Mouse (Mus musculus): Measurements from ENCODE around the gene Ifnz. TPM values are rescaled to one million over a fixed set of nuclear protein-coding genes. Genes with fewer than 3 reads are reported as not detected.
"Not testable (repeated sequence)": the region's sequence is repeated elsewhere in the genome, so short reads cannot be mapped to it uniquely, and the experiment has no call there.

The Ifnz gene
- polyA plus RNA-seq, 1 experiment = not detected

GRCm38 (mm10) chr4:88763384-88764018, 18.4 kb upstream of the Ifnz start:
- not testable (repeated sequence) for H3K79me2 ChIP-seq (ENCODE audit: control insufficient read depth, insufficient read depth); H3K27me3 ChIP-seq (ENCODE audit: control insufficient read depth, insufficient read depth, insufficient read length); H3K36me3 ChIP-seq (ENCODE audit: control insufficient read depth, insufficient read depth); H3K4me2 ChIP-seq (ENCODE audit: low read depth); H3K4me3 ChIP-seq; H3ac ChIP-seq (ENCODE audit: control insufficient read depth, insufficient read length)

- not testable (repeated sequence) for H3K36me3 ChIP-seq (ENCODE audit: control insufficient read depth, insufficient read depth); H3K27me3 ChIP-seq (ENCODE audit: control insufficient read depth, insufficient read depth, insufficient read length)
Observed at GRCm38 (mm10) chr4:88773534-88773933, 8.4 kb upstream of the Ifnz start, which contains the start of gene Gm13290. Gene Gm13290, plus strand, starts transcription at chr4:88773834.

GRCm38 (mm10) chr4:88776622-88777021, 5.3 kb upstream of the Ifnz start, which contains the start of gene Gm13289:
Gene Gm13289, plus strand, starts transcription at chr4:88776922.
- not testable (repeated sequence) for H3K36me3 ChIP-seq (ENCODE audit: control insufficient read depth, insufficient read depth); H3K4me3 ChIP-seq; H3K79me2 ChIP-seq (ENCODE audit: control insufficient read depth, insufficient read depth); H3ac ChIP-seq (ENCODE audit: control insufficient read depth, insufficient read length); H3K27me3 ChIP-seq (ENCODE audit: control insufficient read depth, insufficient read depth, insufficient read length); H3K4me2 ChIP-seq (ENCODE audit: low read depth)

More at GRCm38 (mm10) chr4:88773534-88773933, 8.4 kb upstream of the Ifnz start, which contains the start of gene Gm13290:
- not testable (repeated sequence) for H3K4me3 ChIP-seq; H3K4me2 ChIP-seq (ENCODE audit: low read depth); H3K79me2 ChIP-seq (ENCODE audit: control insufficient read depth, insufficient read depth); H3ac ChIP-seq (ENCODE audit: control insufficient read depth, insufficient read length)

GRCm38 (mm10) chr4:88779550-88779949, 2.4 kb upstream of the Ifnz start, which contains the start of gene Gm13272:
Gene Gm13272, plus strand, starts transcription at chr4:88779850.
- not testable (repeated sequence) for H3K36me3 ChIP-seq (ENCODE audit: control insufficient read depth, insufficient read depth); H3K4me3 ChIP-seq; H3ac ChIP-seq (ENCODE audit: control insufficient read depth, insufficient read length); H3K27me3 ChIP-seq (ENCODE audit: control insufficient read depth, insufficient read depth, insufficient read length); H3K79me2 ChIP-seq (ENCODE audit: control insufficient read depth, insufficient read depth); H3K4me2 ChIP-seq (ENCODE audit: low read depth)

GRCm38 (mm10) chr4:88780320-88780719, 1.6 kb upstream of the Ifnz start:
- H3K4me2 ChIP-seq (ENCODE audit: low read depth); H3K4me3 ChIP-seq; H3K27me3 ChIP-seq (ENCODE audit: control insufficient read depth, insufficient read depth, insufficient read length); H3ac ChIP-seq (ENCODE audit: control insufficient read depth, insufficient read length); H3K36me3 ChIP-seq (ENCODE audit: control insufficient read depth, insufficient read depth); H3K79me2 ChIP-seq (ENCODE audit: control insufficient read depth, insufficient read depth): not testable (repeated sequence)

- not testable (repeated sequence) for H3K79me2 ChIP-seq (ENCODE audit: control insufficient read depth, insufficient read depth); H3K4me3 ChIP-seq; H3K4me2 ChIP-seq (ENCODE audit: low read depth); H3K36me3 ChIP-seq (ENCODE audit: control insufficient read depth, insufficient read depth); H3K27me3 ChIP-seq (ENCODE audit: control insufficient read depth, insufficient read depth, insufficient read length); H3ac ChIP-seq (ENCODE audit: control insufficient read depth, insufficient read length)
Observed at GRCm38 (mm10) chr4:88782335-88782734, 404 bp downstream of the Ifnz start.

GRCm38 (mm10) chr4:88785409-88785808, 3.5 kb downstream of the Ifnz start, which contains the start of gene Gm13276:
Gene Gm13276, plus strand, starts transcription at chr4:88785709.
- H3K27me3 ChIP-seq (ENCODE audit: control insufficient read depth, insufficient read depth, insufficient read length); H3ac ChIP-seq (ENCODE audit: control insufficient read depth, insufficient read length); H3K79me2 ChIP-seq (ENCODE audit: control insufficient read depth, insufficient read depth); H3K36me3 ChIP-seq (ENCODE audit: control insufficient read depth, insufficient read depth); H3K4me2 ChIP-seq (ENCODE audit: low read depth); H3K4me3 ChIP-seq: not testable (repeated sequence)

GRCm38 (mm10) chr4:88788402-88788801, 6.5 kb downstream of the Ifnz start, which contains the start of gene Gm13277:
Gene Gm13277, plus strand, starts transcription at chr4:88788632.
- not testable (repeated sequence) for H3ac ChIP-seq (ENCODE audit: control insufficient read depth, insufficient read length); H3K36me3 ChIP-seq (ENCODE audit: control insufficient read depth, insufficient read depth); H3K4me2 ChIP-seq (ENCODE audit: low read depth); H3K79me2 ChIP-seq (ENCODE audit: control insufficient read depth, insufficient read depth); H3K27me3 ChIP-seq (ENCODE audit: control insufficient read depth, insufficient read depth, insufficient read length); H3K4me3 ChIP-seq

- H3K79me2 ChIP-seq (ENCODE audit: control insufficient read depth, insufficient read depth); H3K4me2 ChIP-seq (ENCODE audit: low read depth); H3K4me3 ChIP-seq; H3ac ChIP-seq (ENCODE audit: control insufficient read depth, insufficient read length); H3K36me3 ChIP-seq (ENCODE audit: control insufficient read depth, insufficient read depth); H3K27me3 ChIP-seq (ENCODE audit: control insufficient read depth, insufficient read depth, insufficient read length): not testable (repeated sequence)
Observed at GRCm38 (mm10) chr4:88791250-88791649, 9.3 kb downstream of the Ifnz start, which contains the start of gene Gm13278. Gene Gm13278, plus strand, starts transcription at chr4:88791550.

- H3K79me2 ChIP-seq (ENCODE audit: control insufficient read depth, insufficient read depth); H3K27me3 ChIP-seq (ENCODE audit: control insufficient read depth, insufficient read depth, insufficient read length); H3K36me3 ChIP-seq (ENCODE audit: control insufficient read depth, insufficient read depth); H3K4me2 ChIP-seq (ENCODE audit: low read depth); H3ac ChIP-seq (ENCODE audit: control insufficient read depth, insufficient read length); H3K4me3 ChIP-seq: not testable (repeated sequence)
Observed at GRCm38 (mm10) chr4:88793936-88794675, 12.2 kb downstream of the Ifnz start, which contains the start of gene Gm13275. Gene Gm13275, plus strand, starts transcription at chr4:88794487.

GRCm38 (mm10) chr4:88797097-88797496, 15.2 kb downstream of the Ifnz start, which contains the start of gene Gm13279:
Gene Gm13279, plus strand, starts transcription at chr4:88797397.
- not testable (repeated sequence) for H3K79me2 ChIP-seq (ENCODE audit: control insufficient read depth, insufficient read depth); H3K36me3 ChIP-seq (ENCODE audit: control insufficient read depth, insufficient read depth); H3K4me3 ChIP-seq; H3K4me2 ChIP-seq (ENCODE audit: low read depth); H3ac ChIP-seq (ENCODE audit: control insufficient read depth, insufficient read length); H3K27me3 ChIP-seq (ENCODE audit: control insufficient read depth, insufficient read depth, insufficient read length)

GRCm38 (mm10) chr4:88799365-88799764, 17.4 kb downstream of the Ifnz start, which contains the start of gene Gm13285:
Gene Gm13285, plus strand, starts transcription at chr4:88799665.
- not testable (repeated sequence) for H3K79me2 ChIP-seq (ENCODE audit: control insufficient read depth, insufficient read depth)

More at GRCm38 (mm10) chr4:88799365-88799764, 17.4 kb downstream of the Ifnz start, which contains the start of gene Gm13285:
- H3K4me3 ChIP-seq; H3K27me3 ChIP-seq (ENCODE audit: control insufficient read depth, insufficient read depth, insufficient read length); H3K36me3 ChIP-seq (ENCODE audit: control insufficient read depth, insufficient read depth); H3ac ChIP-seq (ENCODE audit: control insufficient read depth, insufficient read length); H3K4me2 ChIP-seq (ENCODE audit: low read depth): not testable (repeated sequence)

Measured in myocyte (in vitro differentiated cells).